Mouse (Mus musculus) monocyte, adult 5-6 weeks (primary cell): ENCODE data around the gene Gm5105. TPM values are rescaled to one million over a fixed set of nuclear protein-coding genes. Genes with fewer than 3 reads are reported as not detected.

ENCODE experiments used
- total RNA-seq: library from RNA; stranded (forward); fragments of 200-1000, 200-491, 200-594 nt; gene quantifications from 3 replicates; pipeline ENCODE4 v1.2.3, GENCODE M21; 2017

Gm5105 gene
- total RNA-seq, 1 experiment from 2014 or later: 0.57 TPM

Other genes starting within 250 kb of the Gm5105 start
- gene H2afz, start 202.9 kb downstream of the Gm5105 start, total RNA-seq: 654 to 930 TPM (median 732 TPM) in 3 replicates
- gene Dnajb14, start 199.7 kb downstream of the Gm5105 start, total RNA-seq: 14.1 to 21.8 TPM (median 15.1 TPM) in 3 replicates
- 96.2 to 100 TPM (median 98.7 TPM) in 3 replicates for gene Lamtor3, start 148.9 kb downstream of the Gm5105 start, total RNA-seq
- gene Dapp1, start 85.8 kb downstream of the Gm5105 start, total RNA-seq: 99.7 to 113 TPM (median 103 TPM) in 3 replicates
- not detected in 3 replicates for gene 1110002E22Rik, start 2.3 kb downstream of the Gm5105 start, total RNA-seq
- gene Trmt10a, start 76.1 kb upstream of the Gm5105 start, total RNA-seq: 4.0 to 6.2 TPM (median 4.1 TPM) in 3 replicates
- gene Mttp, start 77.6 kb upstream of the Gm5105 start, total RNA-seq: 0.75 to 2.5 TPM (median 1.8 TPM) in 3 replicates
- gene 4930579F01Rik, start 126.4 kb upstream of the Gm5105 start, total RNA-seq: not detected in 3 replicates
- gene Adh7, start 150.4 kb upstream of the Gm5105 start, total RNA-seq: not detected in 3 replicates
- gene Adh1, start 193.6 kb upstream of the Gm5105 start, total RNA-seq: not detected in 3 replicates
- not detected in 3 replicates for gene Adh6a, start 245.9 kb upstream of the Gm5105 start, total RNA-seq